Mouse (Mus musculus) lung, embryonic 14.5 days (tissue): ENCODE measurements around the gene F11r. TPM values are rescaled to one million over a fixed set of nuclear protein-coding genes. Genes with fewer than 3 reads are reported as not detected.

Experiments used
- ATAC-seq: fragments of 200-750 bp; cut with Nextera tagmentation; 2 replicates; pipeline ENCODE4 v1.8.0; 2017; ENCODE audit warnings: mild to moderate bottlenecking, moderate TSS enrichment, moderate library complexity; ENCODE audit not compliant: insufficient read depth
- DNase-seq: peaks from one replicate; pipeline ENCODE4 v3.0.0-alpha.2; 2015
- H3K27ac ChIP-seq: fragments of 300-500 bp; sonication (generic); 2 replicates; pipeline ENCODE4 v1.5.1; 2014; ENCODE audit warnings: low read depth, mild to moderate bottlenecking, moderate library complexity
- H3K27me3 ChIP-seq: fragments of 300-500 bp; sonication (generic); 2 replicates; pipeline ENCODE4 v1.6.1; 2014; ENCODE audit warnings: low read length, control low read depth; ENCODE audit not compliant: insufficient read depth
- H3K36me3 ChIP-seq: fragments of 300-500 bp; sonication (generic); 2 replicates; pipeline ENCODE4 v1.6.1; 2014; ENCODE audit warnings: control low read depth; ENCODE audit not compliant: insufficient read depth
- H3K4me1 ChIP-seq: fragments of 300-500 bp; sonication (generic); 2 replicates; pipeline ENCODE4 v1.6.1; 2014; ENCODE audit warnings: antibody characterized with exemption, control low read depth; ENCODE audit not compliant: insufficient read depth
- H3K4me2 ChIP-seq: fragments of 300-500 bp; sonication (generic); 2 replicates; pipeline ENCODE4 v1.6.1; 2014; ENCODE audit warnings: mild to moderate bottlenecking
- H3K4me3 ChIP-seq: fragments of 300-500 bp; sonication (generic); 2 replicates; pipeline ENCODE4 v1.5.1; 2014; ENCODE audit warnings: low read depth, low read length
- H3K9ac ChIP-seq: fragments of 300-500 bp; sonication (generic); 2 replicates; pipeline ENCODE4 v1.6.1; 2014
- H3K9me3 ChIP-seq: fragments of 300-500 bp; sonication (generic); 2 replicates; pipeline ENCODE4 v1.6.1; 2016; ENCODE audit warnings: low read depth, low read length, control low read depth
- CTCF ChIP-seq: IDR thresholded peaks from 2 replicates; pipeline ENCODE4 v1.5.1; 2016; ENCODE audit warnings: antibody characterized with exemption, low read depth
- WGBS: fragments of 180-500 bp; shearing (Covaris S2); extraction: QIAGEN DNeasy Blood & Tissue Kit; methylation state at CpG from one replicate; pipeline ENCODE4 v1.1.7; 2014; 5-methylcytosine and 5-hydroxymethylcytosine counted together
- polyA plus RNA-seq: library from polyadenylated mRNA; unstranded; fragments of >200 nt; fragmentation: Nextera tagmentation; extraction: Ambion mirVana; gene quantifications from 2 replicates; pipeline ENCODE4 v1.2.1, GENCODE M21; 2014

Gene F11r
- polyA plus RNA-seq, result 83.6 and 91.3 TPM in 2 replicates

DNA sequence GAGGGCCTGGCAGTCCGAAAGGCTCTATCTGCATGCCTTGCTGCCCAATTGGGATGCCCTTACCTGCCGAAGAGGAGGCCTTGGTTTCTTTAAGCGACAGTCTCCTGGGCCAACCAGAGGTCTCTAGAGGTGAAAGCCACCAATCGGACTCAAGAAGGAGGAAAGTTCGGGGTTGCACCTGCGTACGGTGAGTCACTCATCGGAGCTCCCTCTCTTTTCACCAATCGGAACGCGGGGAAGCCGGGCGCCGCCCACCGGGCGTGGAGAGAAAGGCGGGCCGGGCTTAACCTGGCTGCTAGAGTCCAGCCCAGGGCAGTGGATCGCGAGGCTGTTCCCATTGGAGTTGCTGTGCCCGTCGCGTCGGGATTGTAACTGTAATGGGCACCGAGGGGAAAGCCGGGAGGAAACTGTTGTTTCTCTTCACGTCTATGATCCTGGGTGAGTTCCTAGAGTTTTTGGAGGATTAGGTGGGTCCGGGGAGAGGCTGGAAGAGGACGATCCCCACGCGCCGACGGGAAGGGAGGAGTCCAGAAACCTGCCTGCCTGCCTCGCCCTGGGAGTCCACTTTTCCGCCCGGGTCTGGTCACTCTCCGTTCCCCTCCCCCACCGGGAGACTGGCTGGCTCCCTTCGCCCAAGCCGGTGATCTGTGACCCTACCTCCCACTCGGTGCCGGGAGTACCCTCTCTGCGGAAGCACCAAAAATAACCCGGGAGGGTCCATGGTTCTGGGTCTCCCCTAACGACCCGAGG lies at the start of gene F11r:
TSS of gene F11r (plus strand) at position 272 of the 750 bp plus-strand sequence.
- Histone ChIP-seq H3K27me3 (no peaks in the 10 kb centered on the region), H3K9me3 (no peaks in the 10 kb centered on the region), H3K36me3 (no peaks in the 10 kb centered on the region), H3K27ac (peak within 1 kb of the TSS; percentile 89; the same call in 1 of the 2 replicates), H3K9ac (peak within 1 kb of the TSS; percentile 73), H3K4me3 (peak within 1 kb of the TSS; percentile 67), H3K4me2 (peak within 1 kb of the TSS; percentile 72), H3K4me1 (peaks cover 29% of the 10 kb centered on the region)
- peak; percentile 40 for TF ChIP-seq CTCF
- DNase-seq, result peak; percentile 89
- peak; percentile 80 for ATAC-seq
- WGBS, result 1% methylated on average over 44 of the region's 46 CpGs

DNA sequence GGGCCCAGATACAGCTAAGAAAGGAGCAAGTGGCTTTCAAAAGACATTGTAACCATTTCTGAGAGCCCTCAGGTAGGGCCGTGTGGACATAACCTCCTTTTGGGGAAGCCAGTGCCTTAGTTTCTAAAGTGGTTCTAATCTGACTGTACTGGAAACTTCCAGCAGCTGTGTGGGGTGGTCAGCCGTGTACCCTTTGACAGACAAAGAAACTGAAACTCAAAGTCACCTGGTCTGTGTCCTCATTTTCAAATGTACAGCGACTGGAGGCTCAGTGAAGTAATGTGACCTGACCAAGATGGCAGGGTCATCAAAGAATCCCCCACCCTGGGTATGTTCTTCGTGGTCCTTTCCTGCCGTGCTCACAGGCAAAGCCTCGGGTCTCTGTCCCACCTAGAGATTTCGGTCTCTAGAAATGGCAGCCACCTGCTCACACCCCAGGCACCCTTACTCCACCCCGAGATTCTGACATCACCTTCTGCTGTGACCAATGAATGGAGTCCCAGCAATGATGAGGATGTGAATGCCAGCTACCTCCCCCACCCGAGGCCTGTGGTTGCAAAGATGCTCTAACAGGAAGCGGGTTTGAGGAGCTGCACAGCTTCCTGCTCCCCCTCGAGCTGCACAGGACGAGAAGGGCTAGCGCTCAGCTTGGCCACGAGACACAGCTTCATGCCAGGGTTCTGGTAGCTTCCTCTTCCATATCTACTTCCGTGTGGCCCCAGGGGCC lies 48.8 kb upstream of the F11r start, which contains the start of gene Arhgap30:
TSS of gene Arhgap30 (plus strand) at position 579 of the 727 bp plus-strand sequence.
- TF ChIP-seq CTCF, result no peak
- Histone ChIP-seq H3K27ac (no peak within 1 kb of the TSS), H3K4me3 (no peak within 1 kb of the TSS), H3K27me3 (no peaks in the 10 kb centered on the region), H3K4me2 (no peak within 1 kb of the TSS), H3K36me3 (no peaks in the 10 kb centered on the region), H3K4me1 (no peaks in the 10 kb centered on the region), H3K9me3 (no peaks in the 10 kb centered on the region), H3K9ac (no peak within 1 kb of the TSS)
- ATAC-seq (no peak), DNase-seq (no peak)
- WGBS, result 69% methylated on average over 15 of the region's 15 CpGs

DNA sequence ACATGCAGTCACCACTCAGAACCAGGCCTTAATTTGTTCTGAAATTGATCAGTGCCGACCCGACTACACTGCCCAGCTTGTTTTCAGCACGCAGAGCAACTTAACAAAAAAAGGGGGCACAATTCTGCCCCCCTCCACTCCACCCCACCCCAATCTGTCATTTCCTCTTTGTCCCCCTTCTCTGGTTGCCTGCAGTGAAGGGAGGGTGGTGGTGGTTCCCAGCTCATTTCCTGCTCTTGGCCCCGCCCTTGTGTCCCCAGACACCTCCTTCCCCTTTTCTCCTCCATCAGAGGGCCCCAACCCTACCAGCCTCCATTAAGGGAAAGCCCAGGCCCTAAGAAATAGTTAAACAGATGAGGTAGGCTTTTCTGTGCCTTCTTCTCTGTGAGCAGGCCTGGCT lies 47.2 kb upstream of the F11r start:
- Histone ChIP-seq H3K27ac (no peak overlapping the region), H3K4me3 (no peak overlapping the region), H3K4me2 (no peak overlapping the region), H3K27me3 (no peaks in the 10 kb centered on the region), H3K4me1 (no peaks in the 10 kb centered on the region), H3K9me3 (no peaks in the 10 kb centered on the region), H3K36me3 (no peaks in the 10 kb centered on the region), H3K9ac (no peak overlapping the region)
- no peak for ATAC-seq
- no peak for TF ChIP-seq CTCF
- 67% methylated on average over 4 of the region's 4 CpGs for WGBS
- no peak for DNase-seq

DNA sequence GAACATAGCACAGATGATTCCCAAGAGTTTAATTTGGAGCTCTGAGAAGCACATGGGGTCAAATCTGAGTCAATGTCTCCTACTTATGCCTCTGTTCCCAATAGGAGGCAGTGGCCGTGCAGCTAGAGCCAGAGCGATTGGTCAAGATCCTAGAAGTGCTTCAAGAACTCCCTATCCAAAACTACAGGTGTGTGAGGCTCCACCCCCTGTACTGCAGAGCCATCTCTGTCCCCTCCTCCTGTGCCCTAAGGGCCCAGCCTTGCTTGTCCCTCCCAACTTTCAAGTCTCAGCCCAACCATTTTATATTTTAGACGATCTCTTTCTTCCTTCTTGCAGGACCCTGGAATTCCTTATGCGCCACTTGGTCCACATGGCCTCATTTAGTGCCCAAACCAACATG lies 35.5 kb upstream of the F11r start:
- Histone ChIP-seq H3K9me3 (no peaks in the 10 kb centered on the region), H3K36me3 (no peaks in the 10 kb centered on the region), H3K4me3 (no peak overlapping the region), H3K4me1 (no peaks in the 10 kb centered on the region), H3K4me2 (no peak overlapping the region), H3K27ac (no peak overlapping the region), H3K9ac (no peak overlapping the region), H3K27me3 (no peaks in the 10 kb centered on the region)
- DNase-seq, result no peak
- WGBS, result 71% methylated on average over 4 of the region's 4 CpGs
- TF ChIP-seq CTCF, result no peak
- no peak for ATAC-seq

DNA sequence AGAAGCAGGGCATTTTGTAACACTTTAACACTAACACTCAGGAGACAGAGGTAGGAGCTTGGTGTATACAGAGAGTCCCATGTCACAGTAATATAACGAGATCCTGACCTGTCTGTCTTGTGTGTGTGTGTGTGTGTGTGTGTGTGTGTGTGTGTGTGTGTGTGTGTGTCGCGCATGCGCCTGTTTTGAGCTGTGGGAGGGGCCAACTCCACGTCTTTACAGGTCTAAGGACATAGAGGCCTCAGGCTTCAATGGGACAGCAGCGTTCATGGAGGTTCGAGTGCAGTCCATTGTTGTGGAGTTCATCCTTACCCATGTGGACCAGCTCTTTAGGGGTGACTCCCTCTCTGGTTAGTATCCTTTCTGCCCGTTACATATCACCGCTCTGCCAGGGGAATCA lies 34.3 kb upstream of the F11r start:
- H3K4me3 ChIP-seq, result no peak overlapping the region
- no peak overlapping the region for H3K9ac ChIP-seq
- H3K9me3 ChIP-seq, result no peaks in the 10 kb centered on the region
- TF ChIP-seq CTCF, result no peak
- WGBS, result 73% methylated on average over 9 of the region's 9 CpGs
- no peaks in the 10 kb centered on the region for H3K27me3 ChIP-seq
- H3K4me1 ChIP-seq, result no peaks in the 10 kb centered on the region
- ATAC-seq (no peak), DNase-seq (no peak)
- no peak overlapping the region for H3K27ac ChIP-seq
- no peak overlapping the region for H3K4me2 ChIP-seq
- no peaks in the 10 kb centered on the region for H3K36me3 ChIP-seq

DNA sequence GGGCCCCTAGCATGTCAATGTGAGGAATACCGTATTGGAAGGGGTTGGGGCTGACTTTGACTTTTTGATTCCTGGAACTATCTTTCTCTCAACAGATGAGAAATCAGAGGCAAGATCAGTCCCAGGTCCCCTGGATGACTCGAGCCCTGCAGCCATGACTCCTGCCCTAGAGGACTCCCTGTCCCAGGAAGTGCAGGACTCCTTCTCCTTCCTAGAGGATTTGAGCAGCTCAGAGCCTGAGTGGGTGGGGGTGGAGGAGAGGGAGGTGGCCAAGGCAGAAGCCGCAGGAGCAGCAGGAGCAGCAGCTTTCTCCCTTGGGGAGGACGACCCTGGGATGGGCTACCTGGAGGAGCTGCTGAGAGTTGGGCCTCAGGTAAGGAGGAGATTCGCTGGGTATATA lies 30.1 kb upstream of the F11r start:
- H3K4me2 ChIP-seq, result no peak overlapping the region
- DNase-seq (no peak), ATAC-seq (no peak)
- no peak overlapping the region for H3K4me3 ChIP-seq
- no peak overlapping the region for H3K27ac ChIP-seq
- no peaks in the 10 kb centered on the region for H3K4me1 ChIP-seq
- H3K9me3 ChIP-seq, result no peaks in the 10 kb centered on the region
- H3K27me3 ChIP-seq, result no peaks in the 10 kb centered on the region
- 64% methylated on average over 5 of the region's 5 CpGs for WGBS
- H3K9ac ChIP-seq, result no peak overlapping the region
- no peak for TF ChIP-seq CTCF
- no peaks in the 10 kb centered on the region for H3K36me3 ChIP-seq

DNA sequence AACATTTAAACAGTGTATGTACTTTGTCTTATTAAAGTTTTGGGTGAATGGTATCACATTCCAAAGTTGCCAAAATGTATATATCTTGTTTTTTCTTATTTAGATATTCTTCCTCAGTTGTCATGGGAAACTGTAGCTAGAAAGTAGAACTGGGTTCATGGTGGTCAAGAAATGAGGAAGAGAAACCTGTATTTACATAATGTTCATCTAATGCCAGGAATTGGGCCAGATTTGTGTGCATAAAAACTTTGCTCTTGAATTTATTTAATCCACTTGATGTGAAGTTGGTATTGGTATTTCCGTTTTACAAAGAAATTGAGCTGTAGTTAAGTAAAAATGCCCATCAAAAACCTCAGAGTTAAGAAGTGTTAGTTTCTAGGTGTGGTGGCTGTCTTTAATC lies 27.1 kb upstream of the F11r start:
- H3K27me3 ChIP-seq, result no peaks in the 10 kb centered on the region
- no peak for DNase-seq
- peaks cover 11% of the 10 kb centered on the region for H3K36me3 ChIP-seq
- H3K4me3 ChIP-seq, result no peak overlapping the region
- 87% methylated on average over 1 of the region's 1 CpGs for WGBS
- no peak for TF ChIP-seq CTCF
- H3K4me2 ChIP-seq, result no peak overlapping the region
- no peaks in the 10 kb centered on the region for H3K4me1 ChIP-seq
- ATAC-seq, result no peak
- no peak overlapping the region for H3K9ac ChIP-seq
- no peak overlapping the region for H3K27ac ChIP-seq
- H3K9me3 ChIP-seq, result no peaks in the 10 kb centered on the region
